ENCODE assay signal across 28 mouse cellular contexts in genomic region chr9:66598636-66599035, GRCm38 (mm10). TPM values are rescaled to one million over a fixed set of nuclear protein-coding genes. Genes with fewer than 3 reads are reported as not detected.
DNase-seq lines count a peak whose midpoint lies in the region; ATAC-seq lines count a peak whose summit lies in the region.
"Had no signal": no experiment of that assay in that cellular context is flagged by ENCODE, and none has a peak within 500 bp of the region (broad histone marks: within the 10 kb centered on the region; RNA-seq: fewer than 3 reads in every experiment).

No protein-coding gene starts in this region.

- H3K4me3 ChIP-seq in midbrain, embryonic 11.5 days (ENCODE audit: low read depth, low read length): no peak overlapping the region
- H3K4me3 ChIP-seq: erythroblast, embryonic 14.5 days; hindbrain, embryonic 12.5 days; liver, embryonic 13.5 days; midbrain, embryonic 13.5 days; neural tube, embryonic 15.5 days had no signal

- H3K36me3 ChIP-seq in midbrain, embryonic 11.5 days (ENCODE audit: control insufficient read depth, insufficient read depth, low read length): no peaks in the 10 kb centered on the region
- H3K36me3 ChIP-seq: G1E; hindbrain, embryonic 12.5 days; liver, embryonic 13.5 days; midbrain, embryonic 13.5 days; neural tube, embryonic 15.5 days had no signal

- H3K4me2 ChIP-seq in midbrain, embryonic 11.5 days: no peak overlapping the region
- H3K4me2 ChIP-seq: hindbrain, embryonic 12.5 days; liver, embryonic 13.5 days; lung, embryonic 14.5 days; midbrain, embryonic 13.5 days; neural tube, embryonic 15.5 days had no signal

- no peak overlapping the region for H3K9ac ChIP-seq in midbrain, embryonic 11.5 days (ENCODE audit: low read length)
- H3K9ac ChIP-seq: hindbrain, embryonic 12.5 days; liver, embryonic 13.5 days; lung, embryonic 14.5 days; midbrain, embryonic 13.5 days; neural tube, embryonic 15.5 days had no signal

- no peak overlapping the region for H3K27ac ChIP-seq in midbrain, embryonic 11.5 days (ENCODE audit: low read depth, low read length)
- H3K27ac ChIP-seq: hindbrain, embryonic 12.5 days; hindbrain, postnatal 0 days; liver, embryonic 13.5 days; midbrain, embryonic 13.5 days; neural tube, embryonic 15.5 days; stomach, postnatal 0 days had no signal

- no peaks in the 10 kb centered on the region for H3K9me3 ChIP-seq in midbrain, embryonic 11.5 days (ENCODE audit: control insufficient read depth, low read length)
- H3K9me3 ChIP-seq: G1E; hindbrain, embryonic 12.5 days; liver, embryonic 13.5 days; midbrain, embryonic 13.5 days; neural tube, embryonic 15.5 days had no signal

- peak; percentile 26 for ATAC-seq in CD4-positive, CD25-positive, alpha-beta regulatory T cell, adult 4 months
- peak; percentile 26 for ATAC-seq in inflammation-experienced regulatory T-cells, adult 6 months
- ATAC-seq in midbrain, embryonic 11.5 days (ENCODE audit: low FRiP score): no peak
- ATAC-seq: forebrain, embryonic 16.5 days; hindbrain, postnatal 0 days; intestine, postnatal 0 days; midbrain, embryonic 13.5 days had no signal

- peaks cover 3% of the 10 kb centered on the region; the same call in 1 of the 2 replicates for H3K4me1 ChIP-seq in midbrain, embryonic 11.5 days (ENCODE audit: control insufficient read depth, insufficient read depth, low read length)

- DNase-seq in spleen, postnatal 4 days (ENCODE audit: low spot score in 2 of 2): peak; percentile 8 to 58
- DNase-seq in spleen, postnatal 14 days (ENCODE audit: low spot score in 2 of 2): no peak
- peak; percentile 65 for DNase-seq in CD4-positive helper T cell, adult 2 months (ENCODE audit: low read depth, low spot score)
- no peak for DNase-seq in embryo, embryonic 10 days (ENCODE audit: low spot score)
- no peak for DNase-seq in midbrain, embryonic 11.5 days (ENCODE audit: low spot score, missing footprints)
- no peak for DNase-seq in layer of hippocampus, postnatal 25 days (ENCODE audit: extremely low spot score in 1 of 2, low spot score in 1 of 2)
- DNase-seq: adrenal gland, postnatal 14 days; cerebellum, adult 11-12 months; cerebellum, adult 9-11 months; gastrocnemius, postnatal 10 days; kidney, adult 9 months; layer of hippocampus, adult 9-11 months; liver, embryonic 13.5 days; lung, embryonic 14.5 days; lung, postnatal 14 days; retina, postnatal 1 day; right cerebral cortex, postnatal 14 days had no signal

- peaks cover 2% of the 10 kb centered on the region; the same call in 1 of the 2 replicates for H3K27me3 ChIP-seq in midbrain, embryonic 11.5 days (ENCODE audit: control insufficient read depth, insufficient read depth, low read length)
- H3K27me3 ChIP-seq: neural tube, embryonic 15.5 days had no signal

- 44% methylated on average over 5 of the region's 5 CpGs for WGBS in midbrain, embryonic 11.5 days

RNA-seq across cellular contexts. Expression of gene Usp3, which starts 5.7 kb away (rescaled TPM):
- 100 to 1,000 TPM; 121 to 156 TPM for polyA plus RNA-seq in CD4-positive, CD25-positive, alpha-beta regulatory T cell, adult 4 months (2017; shearing (Covaris generic))
- polyA plus RNA-seq in inflammation-experienced regulatory T-cells, adult 6 months (2017; shearing (Covaris generic)): 100 to 1,000 TPM in 1 of 3 experiments, 10 to 100 TPM in 2; 82.2 to 141 (median 98.8) TPM
- polyA plus RNA-seq in midbrain, embryonic 11.5 days (2014; fragmentation: Nextera tagmentation; extraction: Ambion mirVana): 104 and 106 TPM in 2 replicates
- 10 to 100 TPM; 37.6 to 38.6 TPM for total RNA-seq in layer of hippocampus, postnatal 25 days (2021)

Comparison
In these comparisons a context has a peak if more than half of its experiments do, and no peak if none do; other contexts are left out.
1. DNase-seq: peak in spleen, postnatal 4 days (2 of 2) and CD4-positive helper T cell, adult 2 months (single experiment); none in spleen, postnatal 14 days (0 of 2), embryo, embryonic 10 days (single experiment), midbrain, embryonic 11.5 days (single experiment) and layer of hippocampus, postnatal 25 days (0 of 2).